In the genomic region with DNA sequence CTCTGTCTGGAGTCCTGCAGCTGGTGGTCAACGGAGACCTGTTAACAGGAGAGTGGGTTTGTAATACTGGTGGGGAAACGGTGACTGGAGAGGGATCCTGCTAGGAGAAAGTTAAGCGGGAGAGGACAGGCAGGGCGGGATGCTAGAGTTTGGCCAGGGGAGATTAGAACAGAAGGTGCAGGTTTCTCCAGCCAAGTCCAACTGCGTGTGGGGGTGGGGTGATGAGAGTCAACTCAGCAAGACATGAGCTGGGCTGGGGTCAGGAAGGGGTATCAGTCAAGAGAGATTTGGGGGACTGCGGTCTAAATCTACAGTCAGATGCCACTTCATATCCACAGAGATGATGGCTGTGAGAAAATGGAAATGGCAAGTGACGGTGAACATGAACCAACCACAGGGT, we compare ENCODE assay signal across 16 mouse cellular contexts.
"Had no signal": no experiment of that assay in that cellular context is flagged by ENCODE, and none has a peak within 500 bp of the region (broad histone marks: within the 10 kb centered on the region; RNA-seq: fewer than 3 reads in every experiment).

No protein-coding gene starts in this region.

- DNase-seq: liver; liver, embryonic 13.5 days; liver, postnatal 0 days; lung, adult 18-20 months; lung, adult 2 months; lung, embryonic 14.5 days; lung, postnatal 10 days; lung, postnatal 14 days; lung, postnatal 36 days; lung, postnatal 4 days; midbrain, embryonic 14.5 days had no signal

- ATAC-seq: liver, embryonic 12.5 days; liver, postnatal 0 days; lung, postnatal 0 days; midbrain, embryonic 13.5 days; midbrain, embryonic 15.5 days; midbrain, embryonic 16.5 days had no signal
